Mouse (Mus musculus) G1E (cell line): ENCODE results near the gene Kif18b.

Source experiments
- CTCF ChIP-seq: IDR thresholded peaks from 2 replicates; pipeline ENCODE4 v1.5.1; 2012; ENCODE audit warnings: low read depth, low read length, inconsistent platforms, mixed read lengths
- GATA1 ChIP-seq: IDR thresholded peaks from 2 replicates; pipeline ENCODE4 v1.6.1; 2012; ENCODE audit warnings: borderline replicate concordance, low read length, inconsistent platforms, mixed read lengths
- POLR2AphosphoS5 ChIP-seq: IDR thresholded peaks from 2 replicates; pipeline ENCODE4 v1.6.1; 2012; ENCODE audit warnings: low read depth, low read length, inconsistent platforms; ENCODE audit not compliant: insufficient replicate concordance
- TAL1 ChIP-seq: conservative IDR thresholded peaks from 2 replicates; pipeline ENCODE4 v1.6.1; 2012; ENCODE audit warnings: low read depth, low read length, inconsistent platforms, mixed read lengths

GRCm38 (mm10) chr11:102941236-102941635 lies 16.3 kb upstream of the Kif18b start:
- TF ChIP-seq CTCF (no peak), GATA1 (no peak), TAL1 (no peak), POLR2AphosphoS5 (no peak)
